Mouse (Mus musculus) left cerebral cortex, adult 18-20 months (tissue): ENCODE measurements at regions not wholly inside any gene's neighbourhood (a gene's known extent, or its start where the extent isn't known, plus 50 kb on each side); places are given as distances from the start of the nearest gene placed in this dataset.

Experiments used
- DNase-seq, 2 experiments: peaks; one replicate each; pipeline ENCODE4 v3.0.0; 2021 to 2022; ENCODE audit warnings: low spot score in 2 of 2, mixed read lengths in 1 of 2

DNA sequence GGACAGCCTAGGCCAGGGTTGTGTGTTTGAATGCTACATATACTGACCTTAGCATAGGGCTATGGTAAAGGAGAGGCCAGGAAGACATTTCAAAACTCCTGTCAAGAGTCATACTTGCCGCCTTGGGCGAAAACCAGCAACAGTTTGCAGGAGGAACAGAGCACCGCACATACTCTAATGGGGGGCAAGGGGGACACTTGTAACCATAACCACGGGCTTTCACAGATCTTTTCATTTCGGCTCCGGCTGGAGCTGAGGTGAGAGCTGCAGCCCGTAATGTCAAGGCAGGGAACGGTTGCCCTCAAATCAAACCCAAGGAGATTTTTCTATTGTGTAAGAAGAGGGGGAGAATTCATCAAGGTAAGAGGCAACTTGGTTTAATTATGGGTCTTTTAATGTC, 258.7 kb upstream of the Nt5e start:
- DNase-seq = no peak

DNA sequence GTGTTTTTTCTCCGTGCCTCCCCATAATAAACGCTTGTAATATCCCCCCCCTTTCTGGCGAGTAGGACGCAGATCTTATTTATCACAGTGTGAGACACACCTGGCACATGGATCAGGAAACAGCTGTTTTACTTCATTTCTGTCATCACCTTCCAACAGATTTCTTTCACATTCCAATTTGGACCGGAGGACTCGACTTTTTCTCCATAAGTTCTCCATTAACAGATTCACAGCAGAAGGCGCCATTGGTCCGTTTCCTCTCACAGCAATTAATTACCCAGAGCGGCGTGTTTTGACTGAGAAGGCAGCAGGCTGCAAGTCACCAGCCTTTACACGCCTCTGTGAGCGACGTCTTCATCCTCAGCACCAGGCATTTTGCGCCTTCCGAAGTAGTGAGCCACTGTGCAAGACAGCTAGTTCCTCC, 258.1 kb upstream of the Nt5e start:
- DNase-seq = no peak

DNA sequence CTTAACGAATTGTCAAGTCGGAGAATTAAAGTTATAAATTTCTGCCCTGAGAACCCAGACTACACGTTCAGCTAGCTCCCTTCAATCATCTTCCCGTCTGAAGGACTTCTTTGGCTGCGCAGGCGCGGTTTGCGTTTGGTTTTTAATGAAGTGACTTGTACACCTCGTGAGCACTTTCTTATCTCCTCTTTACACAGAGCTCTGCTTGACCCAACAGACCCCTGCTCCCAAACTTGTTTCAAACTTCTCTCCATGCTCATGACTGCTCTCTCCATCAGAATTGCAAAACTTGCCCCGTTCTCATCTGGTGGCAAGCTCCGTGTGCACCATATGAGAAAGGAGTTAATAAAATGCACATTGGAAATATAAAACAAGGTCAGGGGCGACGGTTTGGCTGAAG, 257.2 kb upstream of the Nt5e start:
- no peak for DNase-seq

DNA sequence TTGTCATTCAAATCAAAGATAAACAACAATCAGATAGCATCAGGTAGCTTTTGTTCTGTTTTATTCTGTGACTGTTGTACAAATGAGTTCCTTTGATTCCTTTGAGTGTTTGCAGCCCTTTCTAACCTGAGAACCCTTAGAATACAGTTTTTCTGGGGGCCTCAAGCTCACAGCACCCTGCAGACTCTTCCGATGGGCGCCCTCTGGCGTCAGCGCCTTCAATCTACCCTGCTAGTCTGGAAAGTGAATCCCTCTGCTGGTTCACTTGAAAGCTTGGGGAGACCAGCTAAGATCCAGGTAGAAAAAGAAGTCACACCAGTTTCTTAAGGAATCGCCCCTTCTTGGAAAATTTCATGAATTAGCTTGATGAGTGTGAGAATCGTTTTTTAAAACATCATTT, 253.8 kb upstream of the Nt5e start:
- DNase-seq = peak; percentile 61 to 69

DNA sequence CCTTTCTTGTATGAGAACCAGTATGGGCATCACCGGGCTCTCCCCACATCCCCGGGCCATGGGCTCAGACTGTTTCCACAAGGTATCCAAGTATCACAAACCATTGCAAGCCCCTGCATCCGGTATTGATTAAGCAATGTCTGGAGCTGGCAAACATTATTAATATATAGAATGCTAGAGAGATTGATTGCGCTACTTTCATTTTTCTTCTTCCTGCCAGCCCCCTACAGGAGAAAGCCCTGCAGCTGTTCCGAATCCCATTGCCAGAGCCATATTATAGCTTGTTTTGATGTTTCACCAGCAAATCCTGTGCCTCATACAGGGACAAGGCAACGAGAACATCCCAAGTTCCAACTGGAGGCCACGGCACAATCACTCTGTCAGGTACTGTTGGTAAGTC, 253.4 kb upstream of the Nt5e start:
- no peak for DNase-seq

DNA sequence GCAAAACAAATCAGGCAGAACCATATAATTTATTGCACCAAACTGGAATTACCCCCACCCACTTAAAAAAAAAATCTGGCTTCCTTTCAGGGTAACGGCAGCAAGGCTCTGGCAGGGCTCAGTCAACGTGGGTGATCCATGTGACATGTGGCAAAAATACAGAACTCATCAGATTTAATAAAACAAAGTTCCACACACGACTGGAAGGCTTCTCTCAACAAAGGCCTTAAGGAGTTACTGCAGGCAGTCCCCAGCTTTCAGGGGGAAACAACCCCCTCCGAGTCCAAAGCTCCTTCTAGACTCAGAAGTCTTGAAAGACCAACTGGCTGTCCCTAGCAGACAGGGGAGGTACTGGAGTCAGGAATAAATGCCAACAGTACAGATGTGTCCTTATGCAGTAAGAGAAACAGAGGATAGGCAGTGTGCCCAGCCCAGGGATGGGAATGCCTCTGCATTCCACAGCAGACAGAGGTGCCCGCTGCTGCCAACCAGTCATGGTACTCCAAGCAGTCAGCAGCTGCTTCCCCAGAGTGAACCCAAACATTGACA, 244.0 kb upstream of the Nt5e start:
- no peak for DNase-seq

DNA sequence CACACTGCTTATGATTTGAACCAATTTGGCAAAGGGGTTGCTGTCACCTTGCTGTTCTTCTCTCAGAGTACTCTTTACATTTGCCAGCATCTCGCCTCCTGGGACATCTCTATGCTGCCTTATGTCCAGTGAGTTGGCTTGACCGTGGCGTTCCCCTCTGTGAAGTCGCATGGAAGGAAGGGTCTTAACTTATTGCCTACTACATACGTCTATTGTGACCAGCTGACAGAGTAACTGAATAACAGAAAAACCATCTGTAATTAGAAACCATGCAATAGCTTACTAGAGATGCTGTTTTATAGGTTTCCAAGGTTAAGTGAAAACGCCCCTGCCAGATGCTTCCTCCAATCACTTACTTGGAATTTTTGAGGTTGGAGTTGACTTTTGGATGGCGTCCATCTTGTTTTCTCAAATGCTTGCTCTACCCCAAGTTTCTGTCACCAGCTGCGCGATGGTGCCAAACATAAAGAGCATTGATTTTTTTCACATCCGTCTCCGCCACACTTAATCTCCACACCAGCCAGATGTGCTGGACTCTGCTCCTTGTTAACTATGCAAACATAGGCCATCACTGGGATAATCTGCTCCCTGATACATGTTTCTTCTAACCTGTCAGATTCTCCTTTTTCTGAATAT, 241.7 kb upstream of the Nt5e start:
- no peak for DNase-seq

DNA sequence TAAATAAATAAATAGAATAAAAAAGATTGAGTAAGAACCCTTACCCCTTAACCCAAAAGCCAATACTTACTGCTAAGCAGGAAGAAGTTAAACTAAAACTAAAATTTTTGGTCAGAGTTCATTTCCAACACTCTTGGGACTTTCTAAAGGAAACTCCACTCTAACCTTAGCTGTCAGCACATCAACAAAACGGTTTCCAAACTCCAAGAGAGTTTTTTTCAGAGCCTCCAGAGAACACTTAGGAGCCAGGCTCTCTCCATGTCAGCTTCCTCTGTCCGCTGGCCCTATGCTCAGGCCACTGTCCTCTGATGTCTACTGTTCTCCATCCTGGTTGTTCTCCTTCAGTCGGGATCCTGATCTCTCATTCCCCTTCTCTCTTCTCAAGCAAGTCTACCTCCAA, 241.1 kb upstream of the Nt5e start:
- DNase-seq = no peak

DNA sequence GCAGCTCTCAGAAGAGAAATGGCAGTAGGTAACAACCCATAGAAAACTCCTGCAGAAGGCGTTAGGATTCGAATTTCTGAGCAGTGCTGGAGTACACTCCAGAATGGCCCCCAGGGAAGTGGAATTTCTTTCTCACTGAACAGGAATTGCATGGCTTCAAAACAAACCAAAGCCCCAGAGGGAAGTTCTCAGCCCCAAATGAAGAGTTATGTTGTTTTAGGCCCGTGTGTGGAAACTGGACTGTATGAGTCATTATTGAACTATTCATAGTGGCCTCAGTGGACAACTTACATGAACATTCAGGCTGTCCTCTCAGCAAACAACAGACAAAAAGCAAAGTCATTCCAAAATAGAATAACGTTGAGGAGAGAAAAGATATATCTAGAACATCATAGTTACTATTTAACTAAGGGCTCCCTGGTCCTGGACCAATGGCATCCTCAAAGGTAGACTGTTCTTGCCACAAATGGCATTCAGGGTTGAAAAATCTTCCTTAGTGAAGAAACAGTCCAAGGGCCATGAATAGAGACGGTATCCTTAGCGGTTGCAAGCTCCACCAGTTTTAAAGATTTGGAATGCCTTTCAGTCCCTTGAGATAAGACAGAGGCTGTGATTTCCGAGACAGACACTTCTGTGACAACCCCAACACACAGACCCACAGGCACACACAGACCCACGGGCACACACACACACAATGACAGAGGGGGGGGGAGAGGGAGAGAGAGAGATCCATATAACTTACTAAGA, 235.0 kb upstream of the Nt5e start:
- DNase-seq = no peak

DNA sequence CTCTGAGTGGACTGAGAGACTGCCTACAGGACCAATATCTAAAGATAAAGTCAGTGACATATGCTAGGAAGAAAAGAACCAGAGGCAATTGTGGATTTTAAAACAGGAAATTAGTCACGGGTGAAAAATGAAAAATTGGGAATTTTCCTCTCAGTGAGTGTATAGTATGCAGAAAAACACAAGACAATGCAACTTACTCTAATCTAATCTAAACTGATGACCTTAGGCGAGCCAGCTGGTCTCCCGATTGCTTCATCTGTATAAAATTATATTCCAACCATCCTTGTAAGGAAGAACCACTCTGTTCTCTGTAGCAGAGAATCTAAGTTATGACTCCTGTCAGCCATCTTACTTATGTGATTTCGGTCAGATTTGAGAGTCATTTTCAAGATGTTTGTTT, 234.4 kb upstream of the Nt5e start:
- DNase-seq = no peak

DNA sequence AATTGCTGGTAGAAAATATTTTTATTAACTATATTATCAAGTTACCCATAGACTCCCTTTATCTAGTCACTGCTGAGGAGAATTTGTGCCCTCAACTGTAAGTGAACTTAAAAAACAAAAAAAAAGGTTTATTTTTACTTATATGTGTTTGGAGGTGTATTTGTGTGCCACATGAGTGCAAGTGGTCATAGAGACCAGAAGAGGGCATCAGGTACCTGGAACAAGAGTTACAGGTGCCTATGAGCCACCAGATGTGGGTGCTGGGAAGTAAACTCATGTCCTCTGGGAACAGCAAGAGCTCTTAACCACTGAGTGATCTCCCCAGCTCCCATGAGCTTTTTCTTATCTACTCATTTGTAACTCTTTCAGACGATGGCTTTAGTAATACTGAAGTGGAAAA, 213.9 kb upstream of the Nt5e start:
- DNase-seq = no peak

DNA sequence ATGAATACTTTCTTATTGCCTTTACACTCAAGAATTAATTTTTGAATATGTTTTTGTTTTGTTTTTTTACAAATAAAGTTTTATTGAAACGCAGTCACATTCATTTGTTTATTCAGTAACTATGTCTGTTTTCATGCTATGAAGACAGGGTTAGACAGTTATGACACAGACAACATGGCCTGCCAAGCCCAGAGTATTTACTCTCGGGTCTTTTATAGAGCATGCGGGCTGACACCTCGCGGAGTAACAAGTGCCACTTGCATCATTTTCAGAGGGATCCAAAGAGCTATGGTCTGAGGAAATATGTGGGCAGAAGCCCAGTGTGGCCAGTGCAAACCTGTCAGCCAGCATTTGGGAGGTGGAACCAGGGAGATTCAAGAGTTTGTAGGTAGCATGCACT, 206.5 kb upstream of the Nt5e start:
- DNase-seq = no peak

DNA sequence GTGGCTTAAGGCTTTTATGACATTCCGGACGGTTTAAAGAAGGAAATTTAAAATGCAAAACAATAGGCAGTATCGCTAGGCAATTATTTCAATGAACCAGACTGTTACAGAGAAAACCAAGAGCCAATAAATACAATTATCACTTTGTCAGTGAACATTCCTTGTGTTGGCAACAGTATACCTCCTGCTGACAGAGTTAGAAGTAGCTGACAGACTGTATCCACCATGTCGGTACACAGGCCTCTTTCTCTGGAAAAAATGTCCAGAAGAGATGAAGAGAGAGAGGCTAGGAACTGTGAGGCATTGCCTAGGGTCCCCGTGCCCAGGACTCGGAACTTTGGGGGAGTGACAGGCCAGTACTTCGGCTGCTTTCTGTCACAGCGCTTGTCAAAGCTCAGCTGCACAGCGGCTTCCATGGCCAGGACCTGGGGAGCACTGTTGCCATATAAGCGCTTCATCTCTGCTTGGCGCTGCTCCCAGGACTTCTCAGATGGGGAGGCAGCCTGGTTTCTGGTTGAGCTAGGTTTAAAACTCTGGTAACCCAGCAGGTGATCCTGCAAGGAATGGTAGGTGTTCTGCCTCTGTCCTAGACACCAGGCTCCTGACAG, 205.9 kb upstream of the Nt5e start:
- DNase-seq = no peak

DNA sequence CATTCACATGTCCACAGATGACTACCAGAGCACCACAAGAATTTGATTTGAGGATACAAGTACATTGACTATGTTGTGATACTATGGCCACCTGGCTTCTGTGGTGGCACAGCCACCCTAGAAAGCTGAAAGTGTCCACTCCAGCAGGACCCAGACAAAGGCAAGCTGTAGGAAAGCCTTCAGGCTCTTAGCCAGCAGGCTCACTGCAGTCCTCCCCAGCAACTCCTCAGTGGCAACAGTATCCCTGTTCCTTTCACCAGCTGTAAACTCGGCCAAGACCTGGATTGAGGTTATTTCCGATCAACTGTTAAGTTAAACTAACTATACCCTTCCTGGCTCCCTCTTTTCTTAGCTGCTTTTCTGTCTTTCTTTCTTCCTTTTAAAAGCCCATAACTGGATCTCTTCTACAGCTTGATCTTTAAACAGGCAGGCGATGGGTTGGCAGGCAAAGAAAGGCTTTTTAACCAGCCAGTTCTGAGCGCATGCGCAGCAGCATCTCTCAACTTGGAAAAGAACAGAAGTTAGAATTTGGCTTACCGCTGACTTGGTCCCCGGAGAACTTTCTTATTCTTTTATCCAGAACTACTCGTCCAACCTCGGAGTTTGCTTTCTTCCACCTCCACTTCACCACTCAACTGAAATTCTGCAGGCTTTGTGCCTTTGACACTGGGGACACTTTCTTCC, 202.5 kb upstream of the Nt5e start:
- DNase-seq = peak in 1 of 2 experiments; percentile 5

DNA sequence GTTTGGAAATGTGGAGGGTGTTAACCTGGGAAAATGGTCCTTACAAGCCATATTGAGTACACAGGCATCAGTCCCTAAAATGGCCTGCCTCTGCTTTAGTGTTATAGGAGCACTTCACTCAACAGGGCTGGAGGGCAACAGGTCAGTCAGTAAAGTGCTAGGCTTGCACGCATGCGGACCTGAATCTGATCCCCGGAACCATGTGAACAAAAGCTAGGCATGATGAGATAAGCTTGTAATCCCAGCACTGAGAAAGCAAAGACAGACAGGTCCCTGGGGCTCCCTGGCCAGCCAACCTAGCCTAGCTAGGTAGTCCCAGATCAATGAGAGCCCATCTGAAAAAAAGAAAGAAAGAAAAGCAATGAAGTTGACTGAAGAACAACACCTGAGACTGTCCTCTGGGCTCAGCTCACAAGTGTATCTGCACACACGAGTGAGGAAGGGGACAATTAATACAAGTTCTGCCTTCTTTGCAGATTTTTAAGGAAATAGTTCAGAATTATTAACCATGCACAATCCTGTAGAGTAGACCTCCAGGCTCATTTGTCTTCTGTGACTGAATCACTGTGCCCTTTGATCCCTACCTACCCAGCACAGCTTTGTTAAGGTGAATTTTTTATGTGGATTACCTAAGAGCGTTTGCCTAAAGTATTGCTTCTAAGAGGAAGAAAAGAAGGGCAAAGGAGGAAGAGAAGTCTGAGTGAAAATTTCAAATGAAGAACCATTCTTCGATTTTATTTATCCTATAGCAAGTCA, 163.8 kb upstream of the Nt5e start:
- no peak for DNase-seq

DNA sequence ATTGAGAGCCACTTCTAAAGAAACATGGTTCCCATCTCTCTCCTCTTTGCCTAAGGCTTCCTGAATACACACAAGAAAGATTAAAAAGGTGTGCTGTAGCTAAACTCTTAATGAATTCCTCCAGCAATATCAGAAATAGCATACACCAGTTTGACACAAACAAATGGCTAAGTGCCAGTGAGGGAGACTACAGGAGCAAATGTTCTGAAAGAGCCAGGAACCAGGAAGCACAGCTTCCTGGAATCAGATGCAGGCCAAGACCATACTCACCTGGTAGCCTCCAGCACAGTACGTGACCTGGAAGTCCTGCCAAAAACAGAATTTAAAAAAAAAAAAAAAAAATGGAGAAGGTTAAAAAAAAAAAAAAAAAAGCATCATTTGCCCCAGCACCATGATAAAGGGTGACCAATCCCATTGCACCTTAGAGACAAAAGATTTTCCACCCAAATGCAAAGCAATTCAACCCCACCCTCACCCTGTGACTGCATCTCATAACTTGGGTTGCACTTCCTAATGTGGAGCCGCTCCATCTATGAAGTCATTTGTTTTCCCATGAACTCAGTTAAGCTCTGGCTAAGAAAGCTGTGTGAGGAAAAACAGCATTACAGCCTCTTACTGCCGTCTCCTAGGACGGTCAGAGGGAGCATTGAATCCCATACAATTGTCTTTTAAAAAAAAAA, 149.3 kb upstream of the Nt5e start:
- no peak for DNase-seq

DNA sequence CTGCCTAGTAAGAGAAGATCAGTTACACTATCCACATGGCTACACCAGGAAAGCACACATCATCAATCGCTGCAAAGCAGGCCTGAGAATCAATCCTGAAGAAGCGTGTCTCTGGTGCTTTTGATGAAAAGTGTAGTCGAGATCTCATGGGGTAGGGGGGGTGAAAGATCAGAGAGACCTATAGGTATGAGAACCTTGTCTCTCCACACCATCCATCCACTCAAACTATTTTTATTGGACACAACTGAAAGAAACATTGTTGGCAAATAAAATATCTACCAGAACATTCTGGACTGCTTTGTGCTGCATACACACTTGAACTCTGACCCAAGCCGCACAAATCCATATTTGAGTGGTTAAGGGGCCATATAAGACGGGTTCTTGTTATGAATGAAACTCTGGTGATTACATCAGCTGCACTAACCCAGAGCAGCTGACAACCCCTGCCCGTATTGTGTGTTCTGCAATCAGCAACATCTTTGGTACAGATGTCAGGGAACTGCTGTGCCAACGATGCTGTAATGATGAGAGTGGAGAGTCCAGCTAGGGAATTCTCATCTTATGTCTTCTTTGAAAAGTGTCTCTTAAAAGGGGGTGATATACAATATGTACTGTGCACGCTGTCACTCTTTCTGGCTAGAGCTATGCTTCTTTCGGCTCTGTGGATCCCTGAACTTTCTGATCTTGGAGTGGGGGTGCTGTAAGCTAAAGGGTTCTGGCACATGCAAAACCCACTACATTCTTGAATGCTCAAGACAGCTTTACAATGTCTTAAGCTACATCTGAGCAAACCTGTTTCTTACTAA, 145.6 kb upstream of the Nt5e start:
- no peak for DNase-seq

DNA sequence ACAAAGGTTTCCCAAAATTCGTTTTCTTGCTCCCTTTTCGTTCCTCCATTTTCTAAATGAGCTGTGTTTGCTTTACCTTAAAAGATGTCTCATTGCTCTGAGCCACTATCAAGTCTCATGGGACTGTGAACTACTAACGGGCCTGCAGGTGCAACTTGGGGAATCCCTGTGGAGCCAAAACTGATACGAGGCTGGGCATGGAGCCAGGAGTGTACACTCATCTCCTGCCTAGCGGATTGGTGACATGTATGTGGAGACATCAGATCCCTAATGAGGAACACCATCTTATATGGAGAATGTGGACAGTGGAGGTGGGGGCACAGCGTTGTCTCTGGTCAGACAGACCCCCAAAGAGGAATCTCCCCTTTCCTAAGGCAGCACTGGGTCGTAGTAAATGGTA, 119.6 kb upstream of the Nt5e start:
- DNase-seq = no peak

DNA sequence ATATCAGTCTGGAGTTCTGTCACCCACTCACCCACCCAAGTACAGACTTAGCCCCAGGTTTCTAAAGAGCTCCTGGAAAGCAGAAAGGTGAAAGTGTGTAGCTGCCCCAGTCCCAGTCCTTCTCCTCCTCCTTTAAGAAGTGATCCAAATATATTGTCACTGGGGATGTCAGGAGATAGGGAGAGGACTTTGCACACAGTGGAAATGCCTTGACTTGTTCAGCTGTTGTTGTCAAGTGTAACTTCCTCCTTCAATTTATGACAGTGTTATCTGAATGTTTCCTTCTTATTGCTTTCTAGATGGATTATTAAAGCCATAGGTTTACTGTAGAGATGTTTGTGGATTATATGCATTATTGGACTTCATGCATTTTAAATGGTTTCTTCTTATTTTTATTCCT, 119.0 kb upstream of the Nt5e start:
- DNase-seq = no peak

DNA sequence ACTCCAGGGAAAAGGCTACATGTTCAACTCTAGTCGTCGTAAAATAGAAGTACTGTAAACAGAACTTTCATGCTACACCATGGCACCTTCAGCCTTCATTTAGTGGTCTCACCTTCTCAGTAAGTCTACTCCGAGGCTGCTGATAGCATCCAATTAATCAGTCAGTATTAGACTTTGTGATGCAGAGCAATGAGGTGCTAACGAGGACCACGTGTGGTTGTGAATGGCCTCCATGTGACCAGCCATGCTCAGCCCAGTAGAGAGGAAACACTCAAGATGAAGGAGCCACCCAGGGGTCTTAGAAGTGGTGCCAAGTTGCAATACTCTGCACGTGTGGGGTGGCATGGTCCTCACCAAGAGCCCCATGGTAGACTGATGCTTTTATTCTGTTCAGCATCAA, 112.2 kb upstream of the Nt5e start:
- no peak for DNase-seq
